Mouse (Mus musculus) common myeloid progenitor, adult 5-6 weeks (primary cell): ENCODE data around the gene Ticrr. TPM values are rescaled to one million over a fixed set of nuclear protein-coding genes. Genes with fewer than 3 reads are reported as not detected.

Experiments
- ATAC-seq: replicated peaks from 2 replicates; pipeline ENCODE4 v1.8.0; 2016; ENCODE audit warnings: low read depth, mild to moderate bottlenecking, moderate TSS enrichment, inconsistent platforms; ENCODE audit not compliant: poor library complexity, severe bottlenecking
- total RNA-seq: library from RNA; stranded (forward); fragments of 200-1000, 187-1606 nt; gene quantifications from 2 replicates; pipeline ENCODE4 v1.2.3, GENCODE M21; 2017

Gene Ticrr
- 16.7 and 34.7 TPM in 2 replicates for total RNA-seq

DNA sequence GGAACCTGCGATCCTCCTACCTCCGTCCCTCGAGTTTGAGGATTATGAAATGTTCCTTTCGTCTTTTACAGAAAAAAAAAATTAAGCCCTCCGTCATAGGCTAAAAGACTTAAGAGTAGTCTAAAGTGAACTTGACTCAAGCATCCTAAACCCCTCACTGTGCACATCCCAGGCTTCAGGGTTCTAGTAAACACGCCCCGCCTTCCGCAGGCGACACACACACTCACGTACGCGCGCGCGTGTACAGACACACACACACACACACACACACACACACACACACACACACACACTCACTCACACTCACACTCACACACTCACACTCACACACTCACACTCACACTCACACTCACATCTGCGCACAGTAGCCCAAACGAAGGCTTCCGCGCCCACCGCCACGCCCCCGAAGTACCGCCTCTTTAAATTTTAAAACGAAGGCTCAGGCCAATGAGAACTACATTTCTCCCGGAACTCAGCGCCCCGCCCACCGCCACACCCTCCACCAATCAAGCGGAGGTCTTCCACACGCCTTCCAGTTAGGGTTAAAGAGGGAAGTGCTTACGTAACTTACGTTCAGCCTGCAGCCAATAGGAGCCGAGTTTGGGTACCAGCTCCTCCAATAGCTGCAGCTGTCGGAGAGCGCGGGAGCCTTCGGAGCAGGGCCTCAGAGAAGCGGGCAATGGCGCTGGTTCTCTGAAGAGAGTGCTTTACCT, at the start of gene Ticrr:
Ticrr (plus strand) TSS at position 619 of the 713 bp plus-strand sequence.
- ATAC-seq = peak; percentile 100

DNA sequence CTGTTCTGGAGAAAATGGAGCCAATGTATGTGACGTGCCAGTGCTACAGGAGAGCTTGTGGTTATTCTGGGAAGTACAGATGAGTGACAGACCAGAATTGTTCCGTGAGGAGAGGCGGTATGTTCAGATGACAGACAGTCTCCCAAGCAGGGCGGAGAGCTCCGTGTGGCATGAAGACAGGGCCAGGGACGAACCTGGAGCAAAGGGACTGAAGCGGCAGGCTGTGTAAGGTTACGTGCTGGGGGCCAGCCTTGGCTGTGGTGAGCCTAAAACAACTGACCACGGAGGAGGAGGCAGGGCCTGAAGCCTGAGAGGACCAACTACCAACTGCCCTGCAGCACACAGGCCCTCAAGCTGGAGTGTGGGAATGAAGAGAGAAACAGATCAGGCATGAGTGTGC, 48.1 kb upstream of the Ticrr start:
- ATAC-seq = no peak

DNA sequence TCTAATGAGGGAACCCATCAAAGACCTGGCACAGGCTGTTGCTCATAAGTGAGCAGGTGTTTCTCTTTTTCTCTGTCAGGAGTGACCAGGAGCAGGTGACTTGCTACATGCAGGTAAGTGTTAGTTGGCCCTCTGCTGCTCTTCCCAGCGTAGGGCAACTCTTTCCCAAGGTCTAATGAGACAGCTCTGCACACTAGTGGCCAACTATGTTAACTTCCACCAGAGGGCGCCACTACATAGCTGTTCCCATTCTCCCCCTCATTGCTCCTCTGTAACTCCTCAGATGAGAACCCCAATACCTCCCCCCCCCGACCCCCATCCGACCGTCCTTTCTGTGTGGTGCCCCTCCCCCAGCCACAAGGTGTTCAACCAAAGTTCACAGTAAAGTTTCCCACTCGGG, 47.2 kb upstream of the Ticrr start:
- ATAC-seq = peak; percentile 82

DNA sequence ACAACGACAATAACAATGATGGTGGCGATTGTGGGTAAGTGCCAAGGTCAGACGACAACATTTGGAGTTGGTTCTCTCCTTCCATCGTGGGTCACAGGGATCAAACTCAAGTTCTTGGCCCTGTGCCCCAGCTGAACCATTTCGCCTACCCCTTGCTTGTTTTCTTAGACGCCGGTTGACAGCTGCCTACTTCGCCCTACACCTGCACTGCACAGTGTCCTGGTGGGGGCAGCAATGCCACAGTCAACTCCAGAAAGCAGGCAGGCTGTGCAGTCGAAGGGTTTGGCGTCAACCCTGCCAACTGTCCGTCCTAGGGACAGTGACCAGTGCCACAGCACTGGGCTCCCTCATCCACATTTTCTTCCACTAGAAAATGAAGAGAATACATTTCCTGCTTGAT, 46.7 kb upstream of the Ticrr start:
- no peak for ATAC-seq

DNA sequence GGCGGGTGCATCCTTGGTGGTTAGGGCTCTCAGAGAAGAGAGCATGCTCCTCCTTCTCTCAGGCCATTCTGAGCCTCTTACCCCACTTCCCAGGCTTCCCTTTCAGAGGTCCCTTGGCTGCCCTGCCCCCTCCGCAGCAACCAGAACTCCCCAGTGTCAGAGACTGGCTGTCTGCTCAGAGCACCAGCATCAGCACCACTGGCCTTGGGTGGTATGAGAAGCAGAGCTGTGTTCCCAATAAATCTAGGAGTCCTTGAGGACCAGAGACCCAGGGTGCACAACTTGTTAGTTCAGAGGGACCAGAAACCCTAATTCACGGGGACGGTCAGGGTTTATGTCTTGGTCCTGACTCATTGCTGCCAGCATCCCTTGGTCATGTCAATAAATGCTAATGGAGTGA, 45.0 kb upstream of the Ticrr start:
- no peak for ATAC-seq

DNA sequence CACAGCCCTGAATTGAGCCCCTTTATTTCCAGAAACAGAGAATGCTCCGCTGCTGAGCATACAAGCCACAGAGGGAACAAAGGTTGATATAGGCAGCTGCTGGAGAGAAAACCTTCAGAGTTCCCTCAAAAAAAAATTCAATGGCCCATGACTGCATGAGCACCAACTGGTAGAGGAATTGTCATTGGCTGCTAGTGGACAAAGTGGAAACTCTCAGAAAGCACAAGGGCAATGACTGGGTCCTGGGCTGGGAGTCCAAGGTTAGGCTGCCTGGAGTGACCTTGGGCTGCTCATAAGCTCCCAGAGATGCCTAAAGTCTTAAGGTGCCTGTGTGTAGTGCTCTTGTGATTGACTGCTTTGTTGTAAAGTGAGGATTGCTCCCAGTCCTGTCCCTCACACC, 44.1 kb upstream of the Ticrr start:
- ATAC-seq = no peak

DNA sequence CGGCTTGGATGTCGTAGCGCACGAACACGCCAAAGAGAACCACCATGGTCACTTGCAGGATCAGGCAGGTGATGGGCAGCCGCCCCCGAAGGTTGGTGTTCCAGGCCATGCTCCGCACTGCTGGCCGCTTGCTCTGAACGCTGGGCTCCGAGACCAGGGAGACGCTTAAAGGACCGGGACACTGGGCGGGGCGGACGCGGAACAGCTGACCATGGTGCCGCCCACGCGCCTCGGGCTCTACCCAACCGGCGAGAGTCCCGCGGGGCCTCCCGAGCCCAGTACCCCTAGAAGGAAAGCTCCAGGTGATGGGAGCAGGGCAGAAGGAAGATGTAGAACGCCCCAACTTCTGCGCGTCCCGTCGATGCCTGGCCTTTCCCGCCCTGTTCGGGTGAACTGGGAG, 42.6 kb upstream of the Ticrr start, which contains the start of gene Rhcg:
Rhcg (minus strand) TSS at position 240 of the 400 bp plus-strand sequence.
- 0 out of 2 replicates have a peak, but pooled peaks have one; percentile 24 for ATAC-seq

DNA sequence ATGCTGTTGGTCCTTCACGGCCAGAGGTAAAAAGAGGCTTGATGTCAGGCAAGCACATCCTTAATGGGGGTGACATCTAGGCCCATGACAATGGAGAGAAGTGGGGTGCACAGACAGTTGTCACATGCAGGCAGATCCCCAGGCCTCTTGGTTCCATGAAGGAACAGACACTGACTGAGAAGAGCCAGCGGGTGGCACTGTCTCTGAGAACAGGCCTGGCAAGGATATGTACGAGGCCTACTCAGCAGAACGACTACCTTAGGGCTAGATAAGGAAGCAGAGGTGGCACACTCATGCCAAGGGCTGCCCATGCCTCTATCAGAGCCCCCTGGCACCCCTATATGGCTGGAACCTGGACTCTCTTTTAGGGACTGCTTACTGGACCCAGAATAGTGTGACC, 40.5 kb upstream of the Ticrr start:
- no peak for ATAC-seq

DNA sequence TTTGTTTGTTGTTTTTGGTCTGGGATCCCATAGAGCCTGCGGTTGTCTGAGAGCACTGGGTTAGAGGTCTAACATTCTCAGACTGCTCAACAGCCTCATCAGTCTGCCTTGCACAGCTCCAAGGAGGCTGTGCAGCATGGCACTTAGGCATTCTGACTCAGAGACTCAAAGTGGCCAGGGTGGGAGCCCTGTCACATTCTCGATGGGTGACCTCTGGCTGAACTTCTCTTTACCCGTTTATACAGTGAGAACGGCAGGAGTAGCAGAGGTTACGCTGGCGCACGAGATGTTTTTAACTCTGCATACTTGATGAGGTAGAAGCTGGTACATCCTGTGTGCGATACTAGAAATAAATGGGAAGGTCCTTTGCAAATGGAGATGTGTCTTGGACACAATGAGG, 36.9 kb upstream of the Ticrr start:
- no peak for ATAC-seq

DNA sequence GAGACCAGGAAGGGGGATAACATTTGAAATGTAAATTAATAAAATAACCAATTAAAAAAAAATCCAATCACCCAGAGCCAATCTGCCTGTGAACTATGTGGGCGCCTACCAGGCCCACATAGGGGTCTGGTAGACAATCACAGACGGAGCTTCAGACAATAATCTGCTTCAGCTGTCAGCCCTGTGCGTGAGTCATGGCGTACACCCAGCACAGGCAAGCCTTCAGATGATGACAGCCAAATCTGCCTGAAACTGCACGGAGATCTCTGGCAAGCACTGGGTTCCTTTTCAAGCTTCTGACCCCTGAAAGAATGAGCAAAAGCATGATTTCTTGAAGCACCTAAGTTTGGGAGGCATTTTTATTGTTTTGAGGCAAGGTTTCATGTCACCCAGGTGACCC, 33.8 kb upstream of the Ticrr start:
- ATAC-seq = no peak

DNA sequence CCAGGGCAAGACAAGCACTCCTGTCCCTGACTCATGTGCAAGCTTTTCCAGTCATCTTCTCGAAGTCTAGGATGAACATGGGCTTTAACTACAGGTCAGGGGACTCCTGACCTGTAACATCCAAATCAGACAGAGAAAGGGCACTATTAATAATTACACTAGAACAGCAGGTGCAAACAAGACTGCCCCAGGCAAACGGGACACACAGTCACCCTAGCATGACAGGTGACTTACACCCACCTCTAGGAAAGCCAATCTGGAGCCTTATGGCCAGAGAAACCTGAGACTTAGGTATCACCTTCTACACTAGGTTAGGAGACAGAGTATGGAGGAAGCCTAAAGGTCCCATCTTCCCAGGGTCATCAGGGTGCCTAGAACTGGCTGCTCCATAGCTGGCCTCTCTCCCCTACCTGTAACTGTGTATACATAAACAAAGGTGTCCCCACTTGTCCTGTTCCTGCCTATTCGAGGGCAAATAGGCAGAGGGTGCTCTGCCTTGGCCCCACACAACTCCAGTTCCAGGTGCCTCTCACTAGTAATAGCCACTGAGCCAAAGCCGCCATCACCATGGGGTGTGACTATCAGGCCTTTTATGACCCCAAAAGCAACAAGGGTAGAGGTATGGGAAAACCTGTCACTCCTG, 31.6 kb upstream of the Ticrr start:
- no peak for ATAC-seq

DNA sequence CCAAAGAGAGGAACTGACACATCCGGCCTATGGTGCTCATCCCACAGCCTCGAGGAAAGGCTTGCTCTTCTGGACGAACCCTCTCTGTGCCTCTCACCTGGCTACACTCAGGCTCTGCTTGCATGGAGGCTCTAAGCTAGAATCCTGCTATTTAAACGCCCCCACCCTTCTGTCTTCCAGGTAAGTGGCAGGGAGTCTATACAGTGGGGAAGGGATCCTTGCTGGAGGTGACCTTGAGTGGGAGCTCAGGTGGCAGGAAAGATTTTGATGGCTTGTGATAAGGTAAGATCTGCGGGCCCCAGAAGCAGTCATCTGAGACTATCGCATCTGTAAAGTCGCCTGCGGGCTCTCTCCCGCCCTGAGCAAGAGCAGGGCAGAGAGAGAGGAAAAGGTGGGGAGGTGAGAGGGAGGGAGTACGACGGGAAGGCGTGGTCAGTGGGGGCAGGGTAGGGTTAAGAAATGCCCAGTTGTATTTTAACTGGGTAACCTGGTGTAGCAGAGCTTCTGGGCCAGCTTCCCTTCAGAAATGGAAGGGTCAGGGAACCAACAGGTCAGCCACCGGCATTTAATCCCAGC, 28.1 kb upstream of the Ticrr start:
- no peak for ATAC-seq

DNA sequence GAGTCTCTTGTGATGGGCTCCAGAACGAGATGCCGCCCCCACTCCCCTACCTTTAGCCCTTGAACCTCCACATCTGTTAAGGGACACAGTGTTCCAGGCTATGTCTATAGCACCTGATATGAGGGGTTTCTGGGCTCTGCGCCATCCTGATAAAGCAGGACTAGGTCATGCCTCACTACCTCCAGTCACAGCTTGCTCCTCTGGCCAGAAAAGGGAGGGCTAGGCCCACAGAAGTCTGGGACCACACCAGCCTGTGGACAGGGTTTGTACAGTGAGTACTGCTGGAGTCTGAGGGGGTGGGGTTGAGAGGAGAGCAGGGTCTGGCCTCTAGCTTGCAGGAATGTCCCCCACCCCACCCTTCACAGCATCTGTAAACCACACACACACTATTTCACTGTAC, 12.8 kb upstream of the Ticrr start:
- no peak for ATAC-seq

DNA sequence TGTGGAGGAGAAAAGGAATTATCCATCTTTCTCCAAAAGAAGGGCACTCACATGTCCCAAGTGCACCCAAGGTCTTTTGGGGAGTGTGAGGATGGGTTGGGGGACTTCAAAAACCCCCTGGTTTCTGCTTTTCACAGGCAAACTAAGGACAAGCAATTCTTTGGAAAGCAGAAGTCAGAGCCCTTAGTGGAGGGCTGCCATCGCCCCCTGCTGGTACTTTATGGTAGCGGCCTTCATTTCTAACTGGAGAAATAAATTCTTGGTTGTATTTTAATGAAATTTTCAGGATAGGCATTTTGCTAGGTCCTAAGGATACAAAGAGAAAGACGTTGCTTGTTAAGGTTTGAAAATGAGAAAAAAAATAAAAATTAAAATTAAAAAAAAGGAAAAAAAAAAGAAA, 11.0 kb upstream of the Ticrr start:
- ATAC-seq = peak; percentile 76

DNA sequence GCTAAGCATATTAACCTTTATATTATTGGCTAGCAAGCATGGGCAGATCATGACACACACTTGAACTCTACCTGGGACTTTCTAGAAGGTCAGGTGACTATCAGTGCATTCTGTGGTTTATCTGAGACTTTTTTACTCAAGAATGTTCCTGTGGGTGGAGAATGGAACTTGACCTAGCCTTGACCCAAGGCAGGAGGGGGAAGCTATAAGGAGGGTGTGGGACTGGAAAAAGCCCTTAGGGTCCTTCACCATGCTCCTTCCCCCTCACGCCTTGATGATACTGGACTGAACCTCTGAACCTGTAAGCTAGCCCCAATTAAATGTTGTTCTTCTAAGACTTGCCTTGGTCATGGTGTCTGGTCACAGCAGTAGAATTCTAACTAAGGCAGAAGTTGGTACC, 5.8 kb upstream of the Ticrr start:
- no peak for ATAC-seq

DNA sequence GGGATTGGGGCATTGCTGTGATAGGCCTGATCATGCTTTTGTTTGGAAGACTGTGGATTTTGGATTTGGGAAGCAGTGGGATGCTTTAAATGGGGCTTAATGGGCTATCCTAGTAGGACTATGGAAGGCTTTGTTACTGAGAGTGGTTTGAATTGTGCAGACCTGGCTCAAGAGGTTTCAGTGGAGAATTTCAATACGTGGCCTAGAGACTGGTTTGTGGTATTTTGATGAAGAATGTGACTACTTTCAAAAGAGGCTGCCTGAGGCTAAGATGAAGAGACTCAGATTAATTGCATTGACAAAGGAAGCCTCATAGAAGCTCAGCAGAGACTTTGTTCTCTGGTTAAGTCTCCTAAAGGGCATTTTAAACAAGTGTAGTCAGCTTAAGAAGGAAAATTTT, 5.4 kb upstream of the Ticrr start:
- ATAC-seq = no peak

DNA sequence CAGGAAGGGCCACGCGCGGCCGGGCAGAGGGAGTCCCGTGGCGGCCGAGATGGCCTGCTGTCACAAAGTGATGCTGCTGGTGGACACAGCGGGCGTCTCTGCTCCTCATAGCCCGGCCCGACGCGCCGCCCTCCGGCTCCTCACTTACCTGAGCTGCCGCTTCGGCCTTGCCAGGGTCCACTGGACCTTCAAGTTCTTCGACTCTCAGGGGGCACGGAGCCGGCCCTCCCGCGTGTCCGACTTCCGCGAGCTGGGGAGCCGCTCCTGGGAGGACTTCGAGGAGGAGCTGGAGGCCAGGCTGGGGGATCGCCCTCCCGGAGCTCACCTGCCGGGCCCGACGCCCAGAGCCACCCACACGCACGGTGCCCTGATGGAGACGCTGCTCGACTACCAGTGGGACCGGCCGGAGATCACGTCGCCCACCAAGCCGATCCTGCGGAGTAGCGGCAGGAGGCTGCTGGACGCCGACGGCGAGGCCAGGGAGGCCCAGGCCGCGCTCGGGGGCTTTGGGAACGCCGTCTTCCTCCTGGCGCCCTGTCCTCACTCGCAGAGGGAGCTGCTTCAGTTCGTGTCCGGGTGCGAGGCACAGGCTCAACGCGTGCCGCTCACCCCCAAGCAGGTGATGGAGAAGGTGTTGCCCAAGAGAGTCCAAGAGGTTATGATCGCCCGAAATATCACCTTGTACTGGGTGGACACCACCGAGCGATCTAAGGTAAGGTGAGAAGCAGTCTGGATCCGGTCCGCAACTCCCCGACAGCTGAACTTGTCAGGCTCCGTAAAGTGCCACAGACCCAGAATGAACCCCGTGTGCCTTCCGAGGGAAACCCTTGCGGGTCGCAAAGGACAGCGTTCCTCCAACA, 525 bp downstream of the Ticrr start:
- no peak for ATAC-seq

DNA sequence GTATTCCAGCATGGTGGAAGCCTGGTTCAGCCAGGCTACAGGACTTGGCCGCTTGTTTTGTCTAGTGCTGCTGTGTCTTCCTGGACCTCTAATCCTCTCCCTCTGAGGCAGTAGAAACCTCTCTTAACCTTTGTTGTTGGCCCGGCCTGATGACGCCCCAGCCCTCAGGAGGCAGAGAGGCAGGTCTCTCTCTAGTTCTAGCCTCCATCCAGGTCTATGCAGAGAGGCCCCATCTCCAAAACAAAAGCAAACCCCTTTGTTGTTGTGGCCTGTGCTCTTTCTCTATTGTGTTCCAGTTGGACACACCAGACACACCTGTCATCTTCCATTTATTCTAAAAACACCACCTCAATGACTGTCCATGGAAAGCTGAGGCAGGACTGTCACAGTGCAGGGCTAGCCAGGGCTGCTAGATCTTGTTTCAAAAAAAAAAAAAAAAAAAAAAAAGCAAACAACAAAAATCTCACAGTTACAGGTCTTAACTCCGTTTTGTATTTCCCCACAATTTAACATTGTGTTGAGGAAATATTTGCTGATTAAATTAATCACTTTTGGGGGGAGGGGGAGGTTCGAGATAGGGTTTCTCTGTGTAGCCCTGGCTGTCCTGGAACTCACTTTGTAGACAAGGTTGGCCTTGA, 1.4 kb downstream of the Ticrr start:
- no peak for ATAC-seq

DNA sequence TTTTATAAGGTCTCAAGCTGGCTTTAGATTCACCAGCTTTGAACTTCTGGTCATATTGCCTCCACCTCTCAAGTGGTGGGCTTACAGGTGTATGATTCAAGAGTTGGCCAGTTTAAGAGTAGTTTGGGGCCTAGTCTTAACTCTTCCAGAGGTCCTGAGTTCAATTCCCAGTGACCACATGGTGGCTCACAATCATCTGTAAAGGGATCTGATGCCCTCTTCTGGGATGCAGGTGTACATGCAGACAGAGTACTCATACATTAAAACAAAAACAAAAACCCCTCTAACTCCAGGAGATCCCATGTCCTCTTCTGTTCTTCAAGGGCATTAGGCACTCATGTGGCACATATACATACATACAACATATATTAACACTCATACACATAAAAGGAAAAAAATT, 6.7 kb downstream of the Ticrr start:
- ATAC-seq = no peak

DNA sequence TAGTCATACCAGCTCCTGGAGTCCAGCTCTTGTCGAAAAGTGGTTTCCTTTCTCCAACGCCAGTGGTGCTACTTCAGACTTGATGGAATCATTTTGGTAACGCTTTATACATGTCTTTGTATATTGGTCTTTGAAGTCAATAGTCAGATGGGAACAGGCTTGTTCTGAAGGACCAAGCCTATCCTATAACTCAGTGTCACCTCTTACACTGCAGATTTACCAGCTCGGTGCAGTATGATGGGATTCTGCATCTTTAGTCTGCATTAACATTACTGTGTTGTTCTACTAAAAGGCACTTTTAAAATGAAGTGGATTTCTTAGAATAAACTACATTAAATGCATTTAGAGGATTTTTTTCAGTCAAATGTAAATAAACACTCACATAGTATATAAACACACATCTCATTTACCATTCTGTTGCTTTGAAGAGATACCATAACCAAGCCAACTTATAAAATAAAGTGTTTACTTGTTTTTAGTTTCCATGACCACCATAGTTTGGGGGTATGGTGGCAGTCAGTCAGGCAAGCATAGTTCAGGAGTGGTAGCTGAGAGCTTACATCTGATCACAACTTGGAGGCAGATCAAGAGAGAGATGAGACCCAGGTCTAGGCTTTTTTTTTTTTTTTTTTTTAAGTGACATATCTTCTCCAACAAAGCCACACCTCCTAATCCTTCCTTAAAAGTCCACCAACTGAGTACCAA, 11.1 kb downstream of the Ticrr start:
- ATAC-seq = no peak
